Mouse (Mus musculus): ENCODE data around the gene Ace3. TPM values are rescaled to one million over a fixed set of nuclear protein-coding genes. Genes with fewer than 3 reads are reported as not detected.

Ace3 gene
- polyA plus RNA-seq, 1 experiment from 2014 or later, result not detected

DNA sequence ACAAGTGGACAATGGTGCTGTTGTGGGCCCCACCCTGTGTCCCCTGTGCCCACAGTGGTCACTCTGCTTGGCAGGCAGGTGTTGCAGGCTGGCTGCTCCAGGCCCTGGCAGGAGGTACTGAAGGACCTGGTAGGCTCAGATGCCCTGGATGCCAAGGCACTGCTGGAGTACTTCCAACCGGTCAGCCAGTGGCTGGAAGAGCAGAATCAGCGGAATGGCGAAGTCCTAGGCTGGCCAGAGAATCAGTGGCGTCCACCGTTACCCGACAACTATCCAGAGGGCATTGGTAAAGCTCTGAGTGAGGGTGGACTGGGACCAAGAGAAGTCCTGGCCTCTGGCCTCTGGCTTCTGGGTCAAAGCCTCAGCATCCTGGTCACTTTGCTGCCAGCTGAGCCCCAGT lies 19.9 kb upstream of the Ace3 start:
- no peak overlapping the region for H3K27ac ChIP-seq (ENCODE audit: low read depth, low read length)
- H3K9me3 ChIP-seq (replicated peaks; ENCODE audit: control insufficient read depth, low read length), result no peaks in the 10 kb centered on the region
- no peak for ATAC-seq
- H3K4me3 ChIP-seq (ENCODE audit: low read depth, low read length), result no peak overlapping the region
- no peaks in the 10 kb centered on the region for H3K36me3 ChIP-seq (ENCODE audit: control insufficient read depth, insufficient read depth, low read length)
- no peak overlapping the region for H3K4me2 ChIP-seq (ENCODE audit: low read length)
- no peaks in the 10 kb centered on the region for H3K4me1 ChIP-seq (ENCODE audit: control insufficient read depth, insufficient read depth, low read length)
- H3K27me3 ChIP-seq (replicated peaks; ENCODE audit: control insufficient read depth, insufficient read depth, low read length), result no peaks in the 10 kb centered on the region
- DNase-seq (ENCODE audit: low spot score), result no peak
- H3K9ac ChIP-seq (ENCODE audit: low read length), result no peak overlapping the region
- WGBS, result 91% methylated on average over 6 of the region's 6 CpGs

DNA sequence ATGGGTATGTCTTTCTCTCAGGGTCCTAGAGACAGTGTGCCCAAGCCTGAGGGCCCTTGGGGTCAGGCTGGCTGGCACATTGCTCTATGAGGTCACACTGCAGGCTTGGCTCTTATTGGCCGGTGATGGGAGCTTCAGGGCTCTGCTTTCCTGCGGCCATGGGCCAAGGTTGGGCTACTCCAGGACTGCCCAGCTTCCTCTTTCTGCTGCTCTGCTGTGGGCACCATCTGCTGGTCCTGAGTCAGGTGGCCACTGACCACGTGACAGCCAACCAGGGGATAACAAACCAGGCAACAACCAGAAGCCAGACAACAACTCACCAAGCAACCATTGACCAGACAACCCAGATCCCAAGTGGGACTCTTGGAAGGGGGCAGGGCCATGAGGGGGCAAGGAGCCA lies 19.4 kb upstream of the Ace3 start:
- no peaks in the 10 kb centered on the region for H3K9me3 ChIP-seq (replicated peaks; ENCODE audit: control insufficient read depth, low read length)
- no peak overlapping the region for H3K4me2 ChIP-seq (ENCODE audit: low read length)
- H3K4me1 ChIP-seq (ENCODE audit: control insufficient read depth, insufficient read depth, low read length), result no peaks in the 10 kb centered on the region
- no peak for ATAC-seq
- DNase-seq (ENCODE audit: low spot score), result no peak
- no peak overlapping the region for H3K27ac ChIP-seq (ENCODE audit: low read depth, low read length)
- no peaks in the 10 kb centered on the region for H3K27me3 ChIP-seq (replicated peaks; ENCODE audit: control insufficient read depth, insufficient read depth, low read length)
- H3K4me3 ChIP-seq (ENCODE audit: low read depth, low read length), result no peak overlapping the region
- WGBS, result 78% methylated on average over 3 of the region's 3 CpGs
- H3K9ac ChIP-seq (ENCODE audit: low read length), result no peak overlapping the region
- no peaks in the 10 kb centered on the region for H3K36me3 ChIP-seq (ENCODE audit: control insufficient read depth, insufficient read depth, low read length)

DNA sequence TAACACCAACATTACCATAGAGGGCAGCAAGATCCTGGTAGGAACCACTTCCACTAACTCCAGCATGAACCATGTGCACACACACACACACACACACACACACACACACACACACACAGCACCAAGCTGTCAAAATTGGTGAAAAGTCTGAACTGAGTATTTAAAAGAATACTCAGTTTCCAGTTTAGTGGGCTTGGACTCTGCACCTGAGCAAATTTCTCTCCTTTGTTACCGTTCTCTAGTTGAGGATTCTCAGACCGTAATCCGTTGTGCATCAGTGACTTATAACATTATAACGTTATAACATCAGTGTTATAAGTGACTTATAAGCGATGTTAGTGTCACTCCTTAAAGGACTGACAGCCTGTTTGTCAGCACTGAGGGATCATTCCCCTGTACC lies 18.8 kb upstream of the Ace3 start:
- no peaks in the 10 kb centered on the region for H3K36me3 ChIP-seq (ENCODE audit: control insufficient read depth, insufficient read depth, low read length)
- no peak overlapping the region for H3K27ac ChIP-seq (ENCODE audit: low read depth, low read length)
- ATAC-seq (no peak), DNase-seq (ENCODE audit: low spot score) (no peak)
- H3K9me3 ChIP-seq (replicated peaks; ENCODE audit: control insufficient read depth, low read length), result no peaks in the 10 kb centered on the region
- no peak overlapping the region for H3K9ac ChIP-seq (ENCODE audit: low read length)
- no peaks in the 10 kb centered on the region for H3K27me3 ChIP-seq (replicated peaks; ENCODE audit: control insufficient read depth, insufficient read depth, low read length)
- no peaks in the 10 kb centered on the region for H3K4me1 ChIP-seq (ENCODE audit: control insufficient read depth, insufficient read depth, low read length)
- no peak overlapping the region for H3K4me3 ChIP-seq (ENCODE audit: low read depth, low read length)
- no peak overlapping the region for H3K4me2 ChIP-seq (ENCODE audit: low read length)
- 86% methylated on average over 5 of the region's 5 CpGs for WGBS

DNA sequence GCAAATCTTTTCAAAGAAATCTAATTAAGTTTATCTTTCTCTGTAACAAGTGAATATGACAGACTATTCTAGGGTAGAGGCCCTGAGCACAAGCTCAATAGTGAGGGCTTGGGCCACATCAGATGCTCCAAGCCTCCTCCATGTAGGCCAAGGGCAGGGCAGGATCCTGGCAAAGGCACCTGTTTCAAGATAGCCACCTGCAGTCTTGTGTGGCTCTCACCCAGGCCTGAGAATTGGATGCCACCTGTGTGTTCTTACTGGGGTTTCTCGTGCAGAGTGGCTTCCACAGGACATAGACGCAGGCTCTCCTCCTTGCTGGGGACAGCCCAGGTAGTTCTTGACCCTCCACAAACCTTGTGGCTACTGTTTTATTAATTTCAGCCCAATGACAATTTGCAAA lies 16.2 kb upstream of the Ace3 start:
- Histone ChIP-seq H3K9me3 (replicated peaks; ENCODE audit: control insufficient read depth, low read length) (no peaks in the 10 kb centered on the region), H3K4me1 (ENCODE audit: control insufficient read depth, insufficient read depth, low read length) (no peaks in the 10 kb centered on the region), H3K36me3 (ENCODE audit: control insufficient read depth, insufficient read depth, low read length) (no peaks in the 10 kb centered on the region), H3K9ac (ENCODE audit: low read length) (no peak overlapping the region), H3K27ac (ENCODE audit: low read depth, low read length) (no peak overlapping the region), H3K27me3 (replicated peaks; ENCODE audit: control insufficient read depth, insufficient read depth, low read length) (no peaks in the 10 kb centered on the region), H3K4me2 (ENCODE audit: low read length) (no peak overlapping the region), H3K4me3 (ENCODE audit: low read depth, low read length) (no peak overlapping the region)
- 86% methylated on average over 2 of the region's 2 CpGs for WGBS
- no peak for ATAC-seq
- no peak for DNase-seq (ENCODE audit: low spot score)

DNA sequence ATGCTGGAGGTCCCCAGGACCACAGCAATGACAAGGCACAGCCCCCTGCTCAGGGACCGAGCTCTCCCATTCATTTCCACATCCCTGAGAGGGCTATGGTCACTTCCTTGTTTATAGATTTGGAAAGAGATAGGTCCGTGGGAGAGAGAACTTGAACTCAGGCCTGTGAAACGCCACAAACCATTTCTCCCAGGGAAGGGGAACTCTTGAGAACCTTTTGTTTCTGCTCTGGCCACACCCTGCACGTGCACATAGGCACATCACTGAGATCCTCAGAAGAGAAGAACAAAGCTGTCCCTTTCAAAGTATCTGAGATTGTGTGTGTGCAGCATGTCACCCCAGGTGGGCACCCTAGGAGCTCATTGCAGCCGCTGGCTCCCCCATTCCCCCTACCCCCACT lies 15.8 kb upstream of the Ace3 start:
- no peak for DNase-seq (ENCODE audit: low spot score)
- Histone ChIP-seq H3K36me3 (ENCODE audit: control insufficient read depth, insufficient read depth, low read length) (no peaks in the 10 kb centered on the region), H3K9ac (ENCODE audit: low read length) (no peak overlapping the region), H3K4me2 (ENCODE audit: low read length) (no peak overlapping the region), H3K9me3 (replicated peaks; ENCODE audit: control insufficient read depth, low read length) (no peaks in the 10 kb centered on the region), H3K27me3 (replicated peaks; ENCODE audit: control insufficient read depth, insufficient read depth, low read length) (no peaks in the 10 kb centered on the region), H3K4me1 (ENCODE audit: control insufficient read depth, insufficient read depth, low read length) (no peaks in the 10 kb centered on the region), H3K27ac (ENCODE audit: low read depth, low read length) (no peak overlapping the region), H3K4me3 (ENCODE audit: low read depth, low read length) (no peak overlapping the region)
- WGBS, result 77% methylated on average over 5 of the region's 5 CpGs
- ATAC-seq, result no peak

DNA sequence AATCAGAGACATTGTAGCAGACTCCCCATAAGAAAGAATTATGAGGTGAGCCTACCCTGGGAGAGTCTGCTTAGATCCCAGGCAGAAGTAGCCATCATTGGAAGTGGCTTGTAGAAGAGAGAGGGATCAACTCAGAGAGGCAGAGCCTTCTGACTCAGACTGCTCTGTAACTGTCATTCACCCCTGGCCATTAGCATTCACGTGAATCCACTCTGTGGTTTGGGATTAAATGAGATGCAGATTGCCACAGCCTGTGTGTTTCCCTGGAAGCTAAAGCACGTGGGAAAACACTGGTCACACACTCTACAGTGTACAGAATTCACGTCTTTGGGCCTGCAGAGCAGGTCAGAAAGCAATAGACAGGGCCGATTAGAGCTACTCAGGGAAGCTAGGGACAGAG lies 10.0 kb upstream of the Ace3 start:
- ATAC-seq, result no peak

DNA sequence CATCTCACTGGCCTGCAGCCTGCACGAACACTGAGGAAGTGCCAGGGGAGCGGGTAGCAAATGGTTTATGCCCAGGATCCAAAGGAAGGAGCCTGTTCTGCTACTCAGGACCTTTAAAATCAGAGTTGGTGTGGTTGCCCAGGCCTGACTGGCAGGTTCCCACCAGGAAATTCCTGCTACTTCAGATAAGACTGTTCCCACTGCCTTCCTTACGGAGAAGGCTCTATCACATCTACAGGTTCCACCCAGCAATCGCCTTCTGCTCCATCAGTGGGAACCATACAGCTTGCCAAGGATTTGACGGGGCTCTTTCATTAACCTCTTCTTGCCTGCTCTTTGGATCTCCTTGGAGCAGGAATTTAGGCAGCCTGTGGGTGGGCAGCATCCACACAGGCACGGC lies 7.0 kb upstream of the Ace3 start:
- no peaks in the 10 kb centered on the region for H3K36me3 ChIP-seq (ENCODE audit: control insufficient read depth, insufficient read depth, low read length)
- no peaks in the 10 kb centered on the region for H3K9me3 ChIP-seq (replicated peaks; ENCODE audit: control insufficient read depth, low read length)
- no peak overlapping the region for H3K27ac ChIP-seq (ENCODE audit: low read depth, low read length)
- no peaks in the 10 kb centered on the region for H3K27me3 ChIP-seq (replicated peaks; ENCODE audit: control insufficient read depth, insufficient read depth, low read length)
- no peak overlapping the region for H3K9ac ChIP-seq (ENCODE audit: low read length)
- H3K4me3 ChIP-seq (ENCODE audit: low read depth, low read length), result no peak overlapping the region
- no peaks in the 10 kb centered on the region for H3K4me1 ChIP-seq (ENCODE audit: control insufficient read depth, insufficient read depth, low read length)
- DNase-seq (ENCODE audit: low spot score), result no peak
- no peak for ATAC-seq
- no peak overlapping the region for H3K4me2 ChIP-seq (ENCODE audit: low read length)
- 73% methylated on average over 6 of the region's 6 CpGs for WGBS

More for the DNA sequence above, 10.0 kb upstream of the Ace3 start:
- DNase-seq (ENCODE audit: low spot score), result no peak
- Histone ChIP-seq H3K9me3 (replicated peaks; ENCODE audit: control insufficient read depth, low read length) (no peaks in the 10 kb centered on the region), H3K4me1 (ENCODE audit: control insufficient read depth, insufficient read depth, low read length) (no peaks in the 10 kb centered on the region), H3K27ac (ENCODE audit: low read depth, low read length) (no peak overlapping the region), H3K4me3 (ENCODE audit: low read depth, low read length) (no peak overlapping the region), H3K9ac (ENCODE audit: low read length) (no peak overlapping the region), H3K27me3 (replicated peaks; ENCODE audit: control insufficient read depth, insufficient read depth, low read length) (no peaks in the 10 kb centered on the region), H3K4me2 (ENCODE audit: low read length) (no peak overlapping the region), H3K36me3 (ENCODE audit: control insufficient read depth, insufficient read depth, low read length) (no peaks in the 10 kb centered on the region)
- WGBS, result 64% methylated on average over 4 of the region's 4 CpGs

DNA sequence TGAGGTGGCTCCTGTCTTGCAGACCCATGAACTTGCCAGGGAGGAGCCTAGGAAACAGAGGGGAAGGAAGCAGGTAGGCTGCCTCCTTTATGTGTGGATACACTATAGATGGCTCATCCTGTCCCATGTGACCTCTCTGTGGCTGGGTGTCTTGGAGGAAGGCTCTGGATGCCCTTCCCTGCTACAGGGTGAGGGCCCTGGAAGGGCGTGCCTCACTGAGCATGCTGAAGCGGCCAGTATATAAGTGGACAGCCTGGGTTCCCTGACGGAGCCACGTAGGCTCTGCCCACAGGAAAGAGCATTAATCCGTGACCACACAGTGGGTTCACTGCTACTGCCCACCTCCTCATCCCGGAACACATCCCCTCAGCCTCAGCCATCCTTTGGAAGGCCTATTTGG lies 5.0 kb upstream of the Ace3 start:
- ATAC-seq, result no peak
- DNase-seq (ENCODE audit: low spot score), result no peak
- H3K27ac ChIP-seq (ENCODE audit: low read depth, low read length), result no peak overlapping the region
- no peak overlapping the region for H3K4me3 ChIP-seq (ENCODE audit: low read depth, low read length)
- H3K9ac ChIP-seq (ENCODE audit: low read length), result no peak overlapping the region
- no peaks in the 10 kb centered on the region for H3K4me1 ChIP-seq (ENCODE audit: control insufficient read depth, insufficient read depth, low read length)
- no peaks in the 10 kb centered on the region for H3K9me3 ChIP-seq (replicated peaks; ENCODE audit: control insufficient read depth, low read length)
- H3K4me2 ChIP-seq (ENCODE audit: low read length), result no peak overlapping the region
- WGBS, result 79% methylated on average over 6 of the region's 6 CpGs
- H3K36me3 ChIP-seq (ENCODE audit: control insufficient read depth, insufficient read depth, low read length), result no peaks in the 10 kb centered on the region
- H3K27me3 ChIP-seq (replicated peaks; ENCODE audit: control insufficient read depth, insufficient read depth, low read length), result no peaks in the 10 kb centered on the region

DNA sequence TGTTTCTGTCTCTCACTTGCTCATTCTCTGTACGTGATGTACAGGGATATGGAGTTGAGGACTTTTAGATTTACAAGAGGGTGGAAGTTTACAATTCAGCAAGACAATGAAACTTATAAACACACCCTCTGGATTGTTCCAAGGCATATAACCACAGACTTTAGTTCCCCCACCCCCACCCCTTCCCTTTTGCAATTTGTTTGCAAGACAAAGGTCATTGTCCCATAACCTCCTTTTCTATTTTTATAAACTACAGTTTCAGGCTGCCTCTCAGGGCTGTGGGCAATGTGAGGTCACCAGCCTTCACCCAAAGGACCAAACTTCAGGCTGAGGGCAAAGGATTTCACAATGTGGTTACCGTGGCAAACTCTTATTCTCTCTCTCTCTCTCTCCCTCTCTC lies 4.2 kb upstream of the Ace3 start:
- Histone ChIP-seq H3K4me2 (ENCODE audit: low read length) (no peak overlapping the region), H3K4me1 (ENCODE audit: control insufficient read depth, insufficient read depth, low read length) (no peaks in the 10 kb centered on the region), H3K36me3 (ENCODE audit: control insufficient read depth, insufficient read depth, low read length) (no peaks in the 10 kb centered on the region), H3K27ac (ENCODE audit: low read depth, low read length) (no peak overlapping the region), H3K9ac (ENCODE audit: low read length) (no peak overlapping the region), H3K4me3 (ENCODE audit: low read depth, low read length) (no peak overlapping the region), H3K9me3 (replicated peaks; ENCODE audit: control insufficient read depth, low read length) (no peaks in the 10 kb centered on the region), H3K27me3 (replicated peaks; ENCODE audit: control insufficient read depth, insufficient read depth, low read length) (no peaks in the 10 kb centered on the region)
- DNase-seq (ENCODE audit: low spot score) (no peak), ATAC-seq (no peak)
- WGBS, result 64% methylated on average over 2 of the region's 2 CpGs

DNA sequence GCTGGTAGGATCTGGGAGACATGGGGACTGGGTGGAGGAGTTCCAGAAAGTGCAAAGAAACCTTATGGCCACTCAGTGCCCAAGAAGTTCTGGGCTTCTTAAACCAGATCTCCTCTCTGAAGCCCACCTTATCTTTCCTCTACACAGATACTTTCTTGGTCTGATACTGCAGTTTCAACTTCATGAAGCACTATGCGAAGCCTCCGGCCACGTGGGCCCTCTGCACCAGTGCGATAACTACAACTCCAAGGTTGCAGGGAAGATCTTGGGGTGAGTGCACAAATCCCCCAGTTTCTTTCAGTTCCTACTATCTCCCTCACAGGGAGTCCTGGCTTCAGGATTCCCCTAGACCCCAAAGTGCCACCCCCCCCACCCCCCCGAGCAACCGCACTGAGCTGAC lies 5.6 kb downstream of the Ace3 start:
- H3K4me2 ChIP-seq (ENCODE audit: low read length), result no peak overlapping the region
- no peak overlapping the region for H3K4me3 ChIP-seq (ENCODE audit: low read depth, low read length)
- H3K9ac ChIP-seq (ENCODE audit: low read length), result no peak overlapping the region
- H3K4me1 ChIP-seq (ENCODE audit: control insufficient read depth, insufficient read depth, low read length), result no peaks in the 10 kb centered on the region
- no peaks in the 10 kb centered on the region for H3K36me3 ChIP-seq (ENCODE audit: control insufficient read depth, insufficient read depth, low read length)
- H3K27me3 ChIP-seq (replicated peaks; ENCODE audit: control insufficient read depth, insufficient read depth, low read length), result no peaks in the 10 kb centered on the region
- H3K9me3 ChIP-seq (replicated peaks; ENCODE audit: control insufficient read depth, low read length), result no peaks in the 10 kb centered on the region
- H3K27ac ChIP-seq (ENCODE audit: low read depth, low read length), result no peak overlapping the region
- 96% methylated on average over 6 of the region's 6 CpGs for WGBS
- ATAC-seq (no peak), DNase-seq (ENCODE audit: low spot score) (no peak)
